Mouse (Mus musculus) forelimb bud, embryonic 11.5 days (tissue): ENCODE results near the gene Ms4a18.
"Not testable (repeated sequence)": the region's sequence is repeated elsewhere in the genome, so short reads cannot be mapped to it uniquely, and the experiment has no call there.

Experiments
- DNase-seq: peaks from one replicate; pipeline ENCODE4 v3.0.0-alpha.2; 2012; ENCODE audit warnings: low read depth, low spot score

The Ms4a18 gene

DNA sequence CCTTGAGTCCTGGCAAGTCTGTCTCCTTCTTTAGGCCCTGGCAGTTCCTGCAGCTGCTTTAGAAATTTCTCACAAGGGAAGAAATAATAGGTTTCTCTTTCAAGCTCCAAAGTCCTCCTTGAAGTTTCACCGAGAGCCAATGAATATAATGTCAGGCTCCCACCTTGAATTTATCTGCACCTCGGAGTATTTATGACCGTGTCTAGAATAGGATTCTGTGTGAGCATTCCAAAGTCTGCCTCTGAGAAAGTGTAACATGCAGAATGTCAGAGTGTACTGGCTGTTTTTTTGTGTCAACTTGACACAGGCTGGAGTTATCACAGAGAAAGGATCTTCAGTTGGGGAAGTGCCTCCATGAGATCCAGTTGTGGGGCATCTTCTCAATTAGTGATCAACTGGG, at the start of gene Ms4a18:
TSS of gene Ms4a18 (minus strand) at position 141 of the 400 bp plus-strand sequence.
- no peak for DNase-seq

DNA sequence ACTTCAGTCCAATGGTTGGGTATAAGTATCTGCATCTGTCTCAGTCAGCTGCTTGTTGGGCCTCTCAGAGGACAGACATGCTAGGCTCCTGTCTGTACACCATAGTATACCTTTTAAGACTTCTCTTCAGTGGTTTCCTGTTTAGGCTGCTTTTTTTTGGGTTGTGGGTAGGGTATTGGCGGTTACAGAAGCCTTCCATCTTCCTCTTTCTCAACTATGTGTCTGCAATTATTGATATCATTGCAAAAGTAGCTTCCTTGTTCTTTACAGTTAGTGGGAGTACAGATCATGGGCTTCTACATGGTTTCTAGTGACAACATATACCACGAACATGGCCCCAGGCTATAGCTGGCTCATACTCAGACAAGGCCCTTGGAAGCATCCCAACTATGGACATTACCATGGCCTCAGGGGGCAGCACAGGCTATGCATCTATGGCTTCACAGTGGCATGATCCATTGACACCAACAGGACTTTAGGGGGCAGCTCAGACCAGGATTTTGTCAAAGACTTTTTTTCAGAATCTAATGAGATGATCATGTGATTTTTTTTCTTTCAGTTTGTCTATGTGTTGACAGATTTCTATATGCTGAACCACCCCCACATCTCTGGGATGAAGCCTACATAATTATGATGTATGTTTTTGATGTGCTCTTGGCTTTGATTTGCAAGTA, 47.5 kb upstream of the Ms4a18 start:
- DNase-seq = no peak

DNA sequence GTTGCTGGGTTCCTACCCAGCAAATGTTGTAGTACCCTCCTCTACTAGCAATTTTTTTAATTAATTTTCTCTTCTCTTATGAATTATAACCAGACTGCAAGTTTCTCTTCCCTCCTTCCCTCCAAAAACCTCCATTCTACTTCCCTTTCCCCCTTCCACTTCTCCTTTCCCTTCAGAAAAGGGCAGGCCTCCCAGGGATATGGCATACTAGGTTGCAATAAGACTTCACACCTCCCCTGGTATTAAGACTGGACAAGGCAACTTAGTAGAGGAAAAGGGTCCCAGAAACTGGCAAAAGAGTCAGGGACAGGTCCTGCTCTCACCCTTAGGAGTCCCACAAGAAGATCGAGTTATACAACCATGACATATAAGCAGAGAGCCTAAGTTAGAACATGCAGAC, 43.1 kb upstream of the Ms4a18 start:
- DNase-seq = no peak

DNA sequence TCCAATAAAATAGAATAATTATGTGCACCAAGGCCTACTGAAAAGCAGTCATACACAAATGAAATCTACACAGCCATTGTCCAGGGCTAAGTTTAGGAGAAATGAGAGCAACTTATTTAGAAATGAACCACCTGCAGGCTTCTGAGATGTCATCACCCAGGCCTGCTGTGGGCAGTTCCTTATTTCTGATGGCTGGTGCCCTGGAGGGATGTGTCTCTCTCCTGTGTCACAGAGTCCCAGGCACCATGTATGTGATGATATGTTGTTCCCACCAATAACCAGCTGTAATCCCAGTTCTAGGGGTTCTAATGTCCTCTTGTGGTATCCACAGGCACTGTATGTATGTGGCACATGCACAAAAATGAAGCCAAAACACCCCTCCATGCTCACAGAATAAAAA, 42.1 kb upstream of the Ms4a18 start:
- DNase-seq = no peak

DNA sequence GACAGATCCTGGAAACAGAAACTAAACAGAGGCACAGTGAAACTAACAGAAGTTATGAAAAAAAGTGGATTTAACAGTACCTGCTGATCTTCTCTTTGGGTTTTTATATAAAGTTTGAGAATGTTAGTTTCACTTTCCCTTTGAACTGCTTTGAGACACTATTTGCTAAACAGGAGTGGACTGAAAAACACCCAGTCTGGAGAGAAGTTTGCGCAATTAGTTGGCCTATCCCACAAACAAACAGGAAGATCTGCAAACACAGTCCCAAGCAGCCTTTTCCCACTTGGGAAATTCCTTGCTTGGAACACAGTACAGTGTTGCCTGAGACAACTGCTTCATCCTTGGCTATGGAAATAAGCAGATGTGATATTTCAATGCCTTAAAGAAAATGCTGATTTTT, 37.9 kb upstream of the Ms4a18 start:
- DNase-seq = not testable (repeated sequence)

DNA sequence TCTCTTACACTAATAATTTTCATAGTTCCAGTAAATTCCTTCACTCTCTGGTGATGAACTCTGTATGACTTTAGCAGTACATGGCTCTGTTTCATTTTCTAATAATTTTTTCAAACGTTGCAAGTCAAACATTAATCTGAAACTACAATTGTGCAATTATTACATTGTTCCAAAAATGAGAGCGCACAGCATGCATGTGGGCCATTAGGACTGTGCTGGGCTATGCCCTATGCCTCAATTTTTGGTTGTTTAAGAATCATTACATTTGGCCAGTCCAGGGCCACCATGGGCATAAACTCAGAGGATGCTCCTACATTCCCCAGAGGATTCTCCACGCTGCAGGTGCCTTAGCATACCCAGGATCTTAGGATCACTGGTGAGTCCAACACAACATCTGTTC, 35.4 kb upstream of the Ms4a18 start:
- DNase-seq = no peak

DNA sequence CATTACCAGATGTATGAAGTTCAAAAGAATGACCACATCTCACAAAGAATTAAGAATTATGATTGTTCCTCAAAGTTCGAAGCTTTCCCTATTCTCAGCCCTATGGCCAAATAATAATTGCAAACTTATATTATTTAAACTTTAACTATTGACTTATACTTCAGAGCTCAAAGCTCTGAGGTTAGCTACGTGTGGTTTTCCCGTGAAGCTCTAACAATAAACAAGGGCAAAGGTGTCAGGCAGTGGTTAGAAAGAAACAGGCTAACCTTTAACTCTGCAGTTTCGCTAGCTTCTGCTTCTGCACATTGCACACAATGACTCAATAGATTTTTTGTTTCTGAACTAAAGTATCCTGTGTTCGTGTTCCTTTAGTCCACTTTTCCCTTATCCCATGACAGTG, 35.0 kb upstream of the Ms4a18 start:
- no peak for DNase-seq

DNA sequence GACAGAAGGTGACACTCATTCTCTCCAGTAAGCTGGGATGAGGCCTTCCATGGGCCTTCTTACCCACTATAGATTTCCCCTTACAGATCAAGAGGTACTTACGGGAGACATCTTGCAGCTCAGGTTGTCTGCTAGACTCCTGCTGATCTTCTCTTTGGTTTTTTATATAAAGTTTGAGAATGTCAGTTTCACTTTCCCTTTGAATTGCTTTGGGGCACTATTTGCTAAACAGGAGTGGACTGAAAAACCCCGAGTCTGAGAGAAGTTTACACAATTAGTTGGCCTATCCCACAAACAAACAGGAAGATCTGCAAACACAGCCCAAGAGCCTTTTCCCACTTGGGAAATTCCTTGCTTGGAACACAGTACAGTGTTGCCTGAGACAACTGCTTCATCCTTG, 32.5 kb upstream of the Ms4a18 start:
- no peak for DNase-seq

DNA sequence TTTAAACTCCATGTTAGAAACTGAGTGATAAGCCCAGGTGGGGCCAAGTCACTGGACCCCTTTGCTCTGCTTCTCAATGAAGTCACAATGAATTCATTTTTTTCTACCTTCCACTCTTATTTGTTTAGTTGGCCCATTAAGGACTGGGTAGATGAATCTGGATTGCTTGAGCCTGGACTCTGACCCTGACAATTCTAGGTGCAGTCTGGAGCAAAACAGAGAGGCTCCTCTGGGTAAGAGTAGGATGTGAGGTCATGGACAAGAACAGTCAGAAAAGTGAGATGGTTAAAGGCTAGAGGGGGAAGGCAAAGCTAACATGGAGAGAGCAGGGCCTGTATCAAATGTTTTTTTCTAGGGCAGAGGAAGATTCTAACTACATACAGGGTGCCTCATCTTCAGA, 31.6 kb upstream of the Ms4a18 start:
- DNase-seq = no peak

DNA sequence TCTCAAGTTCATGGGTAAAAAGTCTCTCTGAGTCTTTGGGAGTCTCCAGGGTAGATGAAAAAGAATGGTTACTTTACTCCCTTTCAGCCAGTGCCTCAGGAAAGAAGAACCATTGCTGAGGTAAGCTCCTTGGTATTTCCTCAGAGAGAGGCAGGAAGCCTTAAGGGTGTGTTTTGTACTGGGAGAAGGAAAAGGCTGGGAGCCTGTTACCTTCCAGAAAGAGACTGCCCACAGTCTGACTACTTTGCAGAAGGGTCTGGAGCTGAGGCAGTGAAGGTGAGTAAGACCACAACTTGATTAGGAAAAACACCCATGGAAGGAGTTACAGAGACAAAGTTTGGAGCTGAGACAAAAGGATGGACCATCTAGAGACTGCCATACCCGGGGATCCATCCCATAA, 30.7 kb upstream of the Ms4a18 start:
- no peak for DNase-seq

DNA sequence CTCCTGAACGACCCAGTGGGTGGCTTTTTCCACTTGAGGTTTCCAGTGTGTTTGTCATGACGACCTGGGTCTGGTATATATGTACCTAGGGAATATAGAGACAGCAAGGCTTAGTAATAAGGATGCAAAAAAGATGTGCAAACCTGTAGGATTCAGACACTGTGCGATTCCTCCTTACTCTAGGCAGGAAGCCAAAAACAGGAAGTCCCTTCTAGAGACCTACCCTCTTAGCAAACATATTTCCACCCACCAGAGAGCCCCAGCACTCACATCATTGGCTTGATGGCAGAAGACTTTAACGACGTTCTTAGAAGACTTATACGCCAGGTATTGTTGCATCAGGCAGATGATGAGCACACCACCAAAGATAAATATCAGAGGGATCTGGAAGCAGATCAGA, 30.2 kb upstream of the Ms4a18 start:
- no peak for DNase-seq

DNA sequence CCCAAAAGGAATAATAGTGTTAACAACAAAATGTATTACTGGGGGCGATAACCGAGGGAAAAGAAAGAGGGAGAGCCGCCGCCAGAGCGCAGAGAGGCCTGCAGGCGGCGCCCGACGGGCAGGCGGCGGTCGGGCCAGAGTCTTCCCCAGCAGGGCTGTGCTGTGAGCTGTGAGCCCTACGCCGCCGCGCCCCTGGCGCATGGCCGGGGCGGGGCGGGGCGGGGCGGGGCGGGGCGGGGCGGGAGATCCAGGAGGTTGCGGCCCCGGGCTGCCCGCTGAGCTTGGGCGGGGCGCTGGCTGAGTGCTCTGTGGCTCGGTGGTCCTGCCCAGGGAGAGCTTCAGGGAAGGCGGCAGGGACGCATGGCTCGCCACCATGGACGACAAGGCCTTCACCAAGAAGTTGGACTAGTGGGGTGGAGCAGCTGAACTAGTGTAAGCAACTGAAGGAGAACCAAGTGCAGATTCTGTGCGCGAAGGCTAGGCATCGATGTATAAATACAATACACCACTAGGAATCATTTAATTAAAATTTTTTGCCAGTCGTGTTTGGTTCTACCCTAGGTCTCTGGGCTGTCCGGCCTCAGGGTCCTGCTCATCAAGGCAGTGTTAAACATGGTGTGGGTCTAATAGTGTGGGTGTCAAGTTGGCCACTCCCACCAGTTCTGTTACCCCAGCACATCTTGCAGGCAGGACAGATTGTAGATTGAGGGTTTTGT, 27.3 kb upstream of the Ms4a18 start:
- DNase-seq = peak; percentile 58

DNA sequence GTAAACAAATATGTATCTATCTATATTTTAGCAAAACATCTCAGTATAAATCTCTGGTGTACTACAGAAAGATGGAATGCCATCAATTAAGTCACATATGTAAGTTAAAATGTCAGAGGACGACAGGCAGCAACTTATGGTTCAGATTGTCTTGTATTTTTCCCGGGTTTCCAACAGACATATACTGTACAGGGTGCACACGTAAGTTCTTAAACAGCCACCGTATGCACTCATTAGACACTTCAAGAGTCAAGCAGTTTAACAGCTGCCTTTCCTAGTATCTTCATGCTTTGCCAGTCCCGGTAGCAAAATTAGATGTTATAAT, 26.8 kb upstream of the Ms4a18 start:
- DNase-seq = no peak

DNA sequence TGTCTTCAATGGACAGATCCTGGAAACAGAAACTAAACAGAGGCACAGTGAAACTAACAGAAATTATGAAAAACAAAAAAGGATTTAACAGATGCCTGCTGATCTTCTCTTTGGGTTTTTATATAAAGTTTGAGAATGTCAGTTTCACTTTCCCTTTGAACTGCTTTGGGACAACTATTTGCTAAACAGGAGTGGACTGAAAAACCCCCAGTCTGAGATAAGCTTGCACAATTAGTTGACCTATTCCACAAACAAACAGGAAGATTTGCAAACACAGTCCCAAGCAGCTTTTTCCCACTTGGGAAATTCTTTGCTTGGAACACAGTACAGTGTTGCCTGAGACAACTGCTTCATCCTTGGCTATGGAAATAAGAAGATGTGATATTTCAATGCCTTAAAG, 19.7 kb upstream of the Ms4a18 start:
- no peak for DNase-seq

DNA sequence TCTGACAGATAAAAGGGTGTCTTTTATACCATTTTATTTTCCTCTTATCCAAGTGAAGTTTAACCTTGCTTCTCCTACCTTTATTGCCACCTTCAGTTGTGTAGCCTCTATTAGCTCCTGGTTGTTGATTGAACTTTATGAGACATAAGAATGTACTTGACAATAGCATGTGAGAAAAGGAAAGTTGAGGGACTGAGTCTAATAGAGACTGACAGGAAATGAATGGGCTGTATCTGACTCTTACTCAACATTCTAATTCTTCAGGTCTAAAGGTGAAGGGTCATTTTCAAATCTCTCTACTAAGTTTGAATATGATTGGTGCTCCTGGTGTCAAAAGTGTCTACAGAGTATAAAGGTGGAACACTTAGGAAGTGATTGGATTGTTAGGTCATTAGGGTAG, 4.6 kb upstream of the Ms4a18 start:
- no peak for DNase-seq

DNA sequence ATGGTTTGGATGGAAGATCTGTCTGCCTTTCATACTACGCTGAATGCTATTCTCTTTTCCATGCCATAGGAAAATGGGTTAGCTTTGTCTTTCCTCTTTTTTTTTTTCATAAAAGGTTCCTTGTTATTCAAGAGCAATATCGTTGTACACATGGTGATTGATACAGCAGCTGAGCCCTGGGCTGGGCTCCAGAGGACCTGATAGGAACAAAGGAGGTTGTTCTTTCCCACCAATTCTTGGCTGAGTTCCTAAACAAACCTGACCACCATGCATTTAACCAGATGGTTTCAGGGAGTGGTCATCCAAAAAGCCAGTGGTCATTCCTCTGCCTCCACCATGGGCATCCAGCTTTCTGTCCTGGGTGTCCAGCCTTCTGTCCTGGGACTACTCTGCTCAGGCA, 580 bp downstream of the Ms4a18 start:
- DNase-seq = no peak

DNA sequence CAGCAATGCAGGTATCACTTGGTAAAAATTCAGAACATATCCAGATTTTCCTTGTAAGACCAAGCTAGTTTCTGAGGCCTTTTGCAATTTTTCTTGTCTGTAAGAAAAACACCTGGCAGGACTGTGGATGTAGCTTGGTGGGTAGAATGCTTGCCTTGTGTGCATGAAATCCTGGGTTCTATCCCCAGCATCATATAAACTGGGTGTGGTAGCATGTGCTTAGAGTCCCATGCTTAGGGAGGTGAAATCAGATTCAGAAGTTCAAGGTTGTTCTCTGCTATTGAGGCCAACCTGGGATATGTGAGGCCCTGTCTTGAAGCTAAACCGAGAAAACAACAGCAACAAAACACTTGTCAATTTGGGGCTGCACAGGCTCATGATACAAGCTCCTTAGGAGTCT, 1.8 kb downstream of the Ms4a18 start:
- no peak for DNase-seq

DNA sequence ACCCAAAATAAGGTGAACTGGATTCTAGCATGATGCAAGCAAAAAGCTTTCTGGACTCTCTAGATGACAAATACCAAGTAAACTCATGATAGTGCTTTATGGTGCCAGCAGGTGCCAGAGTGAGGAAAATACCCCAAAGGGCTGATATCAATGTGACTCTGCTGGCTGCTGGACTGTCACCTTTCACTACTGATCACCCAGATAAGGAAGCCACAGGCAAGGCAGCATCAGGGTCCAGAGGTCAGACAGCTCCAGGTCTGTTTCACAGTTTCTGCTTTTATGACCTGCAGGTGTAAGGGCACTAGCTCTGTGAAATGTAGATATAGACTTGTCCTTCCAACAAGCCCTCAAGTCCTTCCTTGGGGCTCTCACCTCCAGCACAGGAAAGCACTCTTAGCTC, 2.4 kb downstream of the Ms4a18 start:
- DNase-seq = no peak

DNA sequence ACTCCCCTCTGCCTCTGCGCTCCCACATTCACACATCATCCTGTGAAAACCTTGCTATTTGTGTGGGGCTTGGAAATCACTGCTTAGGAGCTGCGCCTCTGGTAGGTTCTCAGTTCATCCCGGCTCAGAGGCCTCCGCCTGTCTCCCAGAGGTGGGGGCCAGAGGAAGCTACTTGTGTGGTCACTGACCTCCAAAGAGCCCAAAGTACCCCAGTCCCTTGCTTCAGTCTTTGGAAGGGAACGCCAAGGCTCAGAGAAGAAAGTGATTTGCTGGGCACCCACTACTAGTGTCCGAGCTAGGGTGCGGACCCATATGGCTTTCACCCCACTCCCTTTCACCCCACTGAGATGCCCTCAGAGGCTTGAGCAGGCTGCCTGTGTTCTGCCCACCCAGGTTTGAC, 24.7 kb downstream of the Ms4a18 start, which contains the start of gene Ms4a15:
TSS of gene Ms4a15 (minus strand) at position 101 of the 400 bp plus-strand sequence.
- DNase-seq = no peak

DNA sequence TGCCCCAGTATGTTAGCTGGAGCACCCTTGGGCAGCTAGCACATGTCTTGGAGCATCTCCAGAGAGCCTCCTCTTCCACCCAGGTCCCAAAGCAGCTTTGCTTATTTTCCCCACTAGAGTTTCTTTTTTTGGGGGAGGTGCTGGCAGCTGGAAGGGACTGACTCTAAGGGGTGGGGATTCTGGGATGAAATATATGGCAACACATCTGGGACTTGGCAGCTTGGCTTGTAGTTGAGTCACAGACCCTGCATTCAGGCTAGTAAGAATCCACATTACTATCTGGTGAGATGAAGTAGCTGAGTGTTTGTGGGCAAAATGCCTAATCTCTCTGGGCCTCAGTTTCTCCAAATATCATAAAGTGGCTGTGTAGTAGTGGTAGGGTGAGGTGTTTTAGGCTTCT, 25.9 kb downstream of the Ms4a18 start:
- DNase-seq = no peak

DNA sequence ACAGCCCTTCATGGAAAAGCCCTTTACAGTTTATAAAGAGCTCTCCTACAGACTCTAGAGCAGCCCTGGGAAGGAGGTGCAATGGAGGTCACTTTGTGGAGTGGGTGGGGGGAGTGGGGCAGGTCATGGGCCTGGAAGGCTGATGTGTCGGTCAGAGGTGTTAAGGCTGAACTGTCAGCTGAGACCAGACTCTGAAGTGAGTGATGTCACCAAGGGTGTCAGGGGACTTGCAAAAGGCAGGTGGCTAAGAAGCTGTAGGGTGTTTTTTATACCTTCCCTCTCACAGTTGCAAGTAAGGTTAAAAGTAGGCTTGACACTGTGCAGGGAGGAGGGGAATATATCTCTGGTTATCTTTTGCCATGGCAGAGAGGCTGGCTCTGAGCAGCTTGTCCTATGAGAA, 27.1 kb downstream of the Ms4a18 start:
- DNase-seq = no peak

DNA sequence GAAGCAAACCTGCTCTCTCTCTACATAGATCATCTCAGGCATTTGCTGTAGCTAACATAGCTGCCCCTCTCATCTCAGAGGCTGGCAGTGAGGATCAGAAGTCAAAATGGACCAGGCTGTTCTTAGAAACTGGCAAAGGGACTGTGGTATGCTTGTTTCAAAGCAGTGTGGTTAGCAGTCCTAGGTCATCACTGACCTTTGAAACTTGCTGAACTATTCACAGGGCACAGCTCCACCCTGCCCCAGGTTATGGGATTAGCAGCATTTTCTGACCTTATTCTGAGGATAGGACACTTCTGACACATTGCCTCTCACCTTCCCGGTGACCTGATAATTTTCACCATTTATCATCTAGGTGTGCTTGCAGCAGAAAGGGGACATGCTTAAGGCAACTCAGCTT, 29.3 kb downstream of the Ms4a18 start:
- DNase-seq = no peak

DNA sequence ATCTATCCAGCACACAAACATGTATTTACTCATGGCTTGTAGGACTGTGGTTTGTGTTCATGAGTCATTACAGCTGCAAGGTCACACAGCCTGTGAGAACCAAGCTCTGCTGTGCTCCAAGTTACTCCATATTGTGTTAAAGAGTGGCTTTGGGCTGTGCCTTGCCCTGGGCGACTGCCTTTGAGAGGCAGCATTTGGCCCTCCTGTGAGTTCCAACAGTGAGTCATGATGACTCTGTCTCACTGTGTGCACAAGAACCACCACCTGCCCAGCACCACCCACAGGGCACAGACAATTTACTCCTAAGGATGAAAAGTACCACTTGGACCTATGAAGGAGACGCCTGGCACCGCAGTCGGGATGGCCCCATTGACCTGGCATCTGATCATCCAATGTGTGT, 31.9 kb downstream of the Ms4a18 start:
- no peak for DNase-seq

DNA sequence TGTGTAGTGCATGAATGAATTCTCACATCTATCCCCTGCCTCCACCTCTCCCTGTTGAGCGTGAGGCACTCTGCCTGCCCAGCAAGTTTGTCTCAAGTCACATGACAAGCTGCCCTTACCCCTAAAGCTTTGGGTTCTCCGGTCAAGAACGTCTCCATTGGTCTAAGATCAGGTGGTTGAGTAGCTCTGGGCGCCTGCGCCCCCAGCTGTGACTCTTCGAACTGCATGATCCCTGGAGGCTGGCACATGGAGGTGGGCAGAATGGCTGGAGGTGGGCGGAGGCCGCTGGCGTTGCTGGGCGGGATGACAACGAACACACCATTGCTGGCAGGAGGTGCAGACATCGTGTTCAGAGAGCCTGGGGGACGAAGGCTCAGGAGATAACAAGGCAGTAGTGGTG, 33.3 kb downstream of the Ms4a18 start:
- no peak for DNase-seq
